Mouse (Mus musculus) gastrocnemius, postnatal 4 days (tissue): Measurements from ENCODE around the gene Rhcg. TPM values are rescaled to one million over a fixed set of nuclear protein-coding genes. Genes with fewer than 3 reads are reported as not detected.

Experiments used
- DNase-seq, 2 experiments: peaks; one replicate each; pipeline ENCODE4 v3.0.0; 2021 to 2022; ENCODE audit warnings: low spot score in 2 of 2, mixed read lengths in 2 of 2
- total RNA-seq, 2 experiments: library from RNA; stranded (reverse); gene quantifications; 2 replicates each; pipeline ENCODE4 v1.2.3; 2021

Rhcg gene
- total RNA-seq, 2 experiments from 2014 or later = not detected

DNA sequence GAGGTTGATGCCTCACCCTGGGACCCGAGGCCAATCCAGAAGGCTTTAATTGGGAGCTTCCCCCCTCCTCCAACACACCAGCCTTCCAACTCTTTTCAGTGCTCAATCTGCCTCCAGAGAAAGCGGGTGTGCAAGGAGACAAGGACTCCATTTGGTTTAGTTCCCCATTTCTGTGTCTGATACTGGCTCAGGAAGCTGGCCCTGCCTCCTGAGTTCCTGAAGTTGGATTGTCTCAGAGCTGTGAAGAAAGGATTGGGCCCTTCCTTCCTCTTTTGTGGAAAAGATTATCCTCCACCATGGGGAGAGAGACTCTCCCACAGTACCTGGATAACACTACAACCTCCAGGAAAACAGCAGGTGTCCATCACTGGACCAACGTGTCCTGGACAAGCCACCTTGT, 10.7 kb downstream of the Rhcg start:
- DNase-seq = no peak

GRCm38 (mm10) chr7:79602006-79602405, 15.5 kb downstream of the Rhcg start:
- no peak for DNase-seq

DNA sequence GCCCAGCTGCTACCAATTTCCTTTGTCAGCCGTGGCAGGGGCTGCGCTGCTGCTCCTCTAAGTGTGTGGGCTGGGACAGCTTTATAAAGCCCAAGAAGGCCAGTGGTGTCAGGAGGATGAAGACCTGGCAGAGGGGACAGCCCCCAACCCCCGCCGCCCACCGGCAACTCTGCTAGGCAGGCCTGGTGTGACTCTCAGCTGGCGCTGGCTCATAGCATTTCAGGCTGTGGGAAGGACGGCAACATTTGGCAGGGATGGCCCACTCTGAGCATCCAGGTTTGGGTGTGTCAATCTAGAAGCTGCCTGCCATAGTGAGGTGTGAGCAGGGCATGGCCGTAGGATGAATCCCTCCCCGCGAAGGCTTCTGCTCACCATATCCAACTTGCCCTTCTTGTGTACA, 17.3 kb downstream of the Rhcg start:
- no peak for DNase-seq

GRCm38 (mm10) chr7:79594854-79595253, 22.6 kb downstream of the Rhcg start:
- peak in 1 of 2 experiments; percentile 60 for DNase-seq

DNA sequence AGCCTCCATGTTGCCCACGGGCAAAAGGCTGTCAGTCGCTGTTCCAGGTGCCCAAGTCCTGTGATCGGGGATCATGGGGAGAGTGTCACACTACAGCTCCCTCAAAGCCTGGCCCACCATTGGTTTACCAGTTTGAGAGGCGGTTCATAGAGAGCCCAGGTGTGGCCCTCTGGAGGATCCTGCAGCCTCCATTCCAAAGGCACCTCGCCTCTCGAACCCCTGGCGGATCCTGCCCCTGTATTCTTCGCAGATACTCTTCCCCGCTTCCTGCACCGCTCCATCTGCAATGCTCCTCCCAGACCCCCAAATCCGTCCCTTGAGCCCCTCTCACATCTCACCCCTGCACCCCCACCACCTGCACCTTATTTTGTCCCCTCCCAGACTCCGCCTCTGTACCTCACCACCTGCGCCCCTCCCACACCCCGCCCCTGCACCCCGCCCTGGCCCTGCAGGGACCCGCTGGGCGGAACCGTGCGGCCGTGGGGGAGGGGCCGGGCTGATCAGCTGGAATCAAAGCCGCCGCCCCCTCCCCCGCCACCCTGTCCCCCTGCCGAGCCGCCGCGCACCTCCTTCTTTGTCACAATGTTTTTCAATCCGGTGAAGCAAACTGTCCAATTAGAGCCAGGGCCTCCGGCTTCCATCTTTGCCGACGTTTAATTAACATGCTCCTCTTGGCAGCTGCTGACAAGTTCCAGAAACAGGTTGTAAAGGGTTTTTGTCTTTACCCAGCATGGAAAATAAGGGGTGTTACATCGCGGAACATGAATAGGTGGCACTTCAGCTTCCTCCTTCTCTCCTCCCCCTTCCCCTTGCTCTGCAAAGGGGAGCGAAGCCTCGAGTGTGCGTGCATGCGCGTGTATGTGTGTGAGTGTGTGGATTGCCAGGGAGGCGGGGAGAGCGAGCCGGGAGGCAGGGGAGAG, 25.4 kb downstream of the Rhcg start:
- DNase-seq = no peak

- no peak for DNase-seq
These were observed 26.8 kb downstream of the Rhcg start for GRCm38 (mm10) chr7:79590560-79591110.

GRCm38 (mm10) chr7:79589763-79590559, 27.5 kb downstream of the Rhcg start:
- no peak for DNase-seq

- DNase-seq = no peak
These were observed 29.2 kb downstream of the Rhcg start for GRCm38 (mm10) chr7:79588284-79588683.

GRCm38 (mm10) chr7:79578851-79579241, 38.6 kb downstream of the Rhcg start:
- DNase-seq = no peak

DNA sequence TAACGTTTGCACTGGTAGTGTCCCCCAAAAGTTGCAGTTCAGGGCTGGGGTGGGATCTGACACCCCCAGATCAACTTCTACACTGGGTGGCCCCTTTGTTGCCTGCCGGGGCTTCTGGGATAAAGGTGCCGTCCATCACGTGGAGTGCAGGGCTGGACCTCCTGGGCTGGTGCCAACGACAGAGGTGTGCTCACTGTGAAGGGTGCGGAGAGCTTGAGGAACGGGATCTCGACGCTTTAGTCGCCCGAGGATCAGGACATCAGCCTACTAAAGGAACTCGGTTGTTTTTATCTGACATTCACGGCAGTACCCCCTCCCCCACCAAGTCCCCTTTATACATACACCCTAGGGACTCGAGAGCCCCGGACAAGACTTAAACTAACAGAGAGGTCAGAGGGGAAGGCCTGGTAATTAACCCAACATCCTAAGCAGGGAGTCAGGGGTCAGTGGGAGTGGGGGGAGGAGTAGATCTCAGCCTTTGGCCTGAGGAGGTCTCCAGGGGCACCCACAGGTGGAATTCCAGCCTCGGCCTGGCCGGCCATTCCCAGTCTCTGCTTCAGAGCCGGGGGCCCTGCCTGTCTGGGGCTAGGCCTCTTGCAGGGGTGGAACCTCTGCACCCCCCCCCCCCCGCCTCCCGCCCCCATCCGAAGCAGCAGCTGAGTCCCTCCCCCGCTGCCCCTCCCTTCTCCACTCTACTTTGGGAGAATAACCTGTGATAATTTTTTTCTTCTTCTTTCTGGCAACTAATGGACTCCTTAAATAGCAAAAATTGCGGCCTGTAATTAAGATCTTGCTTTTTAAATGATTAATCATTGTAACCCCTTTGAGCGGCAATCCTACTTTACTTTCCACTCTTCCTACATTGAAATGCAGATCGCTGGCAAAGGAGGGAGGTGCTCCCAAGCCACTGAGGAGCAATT, 39.3 kb downstream of the Rhcg start:
- no peak for DNase-seq

- DNase-seq = no peak
These were observed 40.2 kb downstream of the Rhcg start for GRCm38 (mm10) chr7:79577096-79577874.

DNA sequence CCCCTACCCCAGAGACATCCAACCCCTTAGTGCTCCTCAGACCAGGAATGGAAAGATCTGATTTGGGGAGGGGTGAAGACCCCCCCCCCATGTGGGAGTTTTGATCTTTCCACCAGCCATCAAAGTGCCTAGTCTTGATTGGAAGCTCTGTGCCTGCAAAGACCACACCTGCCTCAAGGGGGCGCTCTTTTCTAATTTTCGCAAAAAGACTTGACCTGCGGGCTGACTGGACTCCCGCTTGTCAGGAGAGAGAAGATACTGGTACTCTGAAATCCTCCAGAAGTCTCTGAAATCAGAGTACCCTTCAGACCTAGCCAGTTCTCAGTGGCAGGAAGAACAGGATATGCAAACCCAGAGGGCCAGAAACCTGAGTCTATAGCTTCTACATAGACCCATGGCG, 40.8 kb downstream of the Rhcg start:
- DNase-seq = peak in 1 of 2 experiments; percentile 45

GRCm38 (mm10) chr7:79572191-79572818, 45.2 kb downstream of the Rhcg start:
- DNase-seq = no peak

DNA sequence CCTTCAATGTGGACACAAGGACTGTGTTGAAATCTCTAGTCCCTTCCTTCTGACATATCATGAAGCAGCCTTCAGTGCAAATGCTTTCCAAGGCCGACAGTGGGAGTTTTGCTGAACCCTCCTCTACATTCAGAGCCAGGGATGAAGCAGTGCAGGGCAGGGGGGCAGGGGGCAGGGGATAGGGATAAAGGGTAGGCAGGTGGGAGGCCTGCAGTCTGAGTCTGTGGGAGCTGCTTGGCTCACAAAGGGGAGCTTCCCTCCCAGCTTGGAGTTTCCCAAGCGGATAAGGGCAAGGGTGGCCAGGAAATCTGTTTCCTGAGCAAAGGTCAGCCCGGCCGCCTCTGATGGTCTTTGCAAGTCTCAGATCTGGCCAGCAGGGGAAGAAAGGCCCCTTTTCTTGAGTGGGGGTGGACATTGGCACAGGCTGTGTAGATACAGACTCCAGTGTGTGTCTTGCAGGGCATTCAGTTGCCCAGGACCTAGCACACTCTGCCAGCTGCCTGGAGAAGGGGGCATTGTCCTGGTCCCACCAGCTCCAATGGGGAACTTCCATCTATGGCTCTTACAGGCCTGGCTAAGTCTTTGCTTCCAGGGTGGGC, 48.4 kb downstream of the Rhcg start:
- DNase-seq = no peak

DNA sequence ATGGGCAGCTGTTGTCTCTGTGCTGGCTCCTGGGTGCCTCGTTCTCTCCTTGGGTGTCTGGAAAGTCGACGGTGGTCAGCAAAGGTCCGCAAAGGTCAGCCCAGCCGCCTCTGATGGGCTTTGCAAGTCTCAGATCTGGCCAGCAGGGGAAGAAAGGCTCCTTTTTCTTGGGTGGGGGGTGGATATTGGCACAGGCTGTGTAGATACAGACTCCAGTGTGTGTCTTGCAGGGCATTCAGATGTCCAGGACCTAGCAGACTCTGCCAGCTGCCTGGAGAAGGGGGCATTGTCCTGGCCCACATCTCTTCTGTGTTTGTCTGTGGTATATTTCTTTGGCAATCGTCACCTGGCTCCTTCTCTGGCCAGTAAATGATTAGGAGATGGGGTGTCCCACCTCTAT, 49.2 kb downstream of the Rhcg start:
- no peak for DNase-seq

- DNase-seq = no peak
These were observed 53.8 kb downstream of the Rhcg start for GRCm38 (mm10) chr7:79563675-79564074.

- no peak for DNase-seq
These were observed 55.1 kb downstream of the Rhcg start for GRCm38 (mm10) chr7:79562385-79562784.

DNA sequence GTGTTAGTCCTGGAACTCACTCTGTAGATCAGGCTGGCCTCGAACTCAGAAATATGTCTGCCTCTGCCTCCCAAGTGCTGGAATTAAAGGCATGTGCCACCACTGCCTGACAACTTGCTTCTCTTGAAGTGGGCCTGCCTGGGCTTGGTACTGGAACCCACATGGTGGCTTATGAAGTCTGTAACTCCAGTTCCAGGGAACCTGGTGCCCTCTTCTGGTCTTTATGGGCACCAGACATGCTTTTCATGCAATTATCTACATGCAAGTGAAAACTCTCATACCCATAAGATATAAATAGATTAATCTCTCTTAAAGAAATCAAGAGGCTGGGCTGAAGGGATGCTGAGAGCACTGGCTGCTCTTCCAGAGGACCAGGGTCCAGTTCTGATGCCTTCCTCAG, 58.8 kb downstream of the Rhcg start:
- no peak for DNase-seq

GRCm38 (mm10) chr7:79557728-79558221, 59.7 kb downstream of the Rhcg start:
- no peak for DNase-seq
